Mouse (Mus musculus) MEL (cell line): ENCODE results near the gene Gif.

Experiments
- CHD1 ChIP-seq: IDR thresholded peaks from 2 replicates; pipeline ENCODE4 v1.6.1; 2012; ENCODE audit warnings: low read depth, mild to moderate bottlenecking, inconsistent platforms, low read length, improper control_type of control experiment
- CTCF ChIP-seq, 3 experiments: IDR thresholded peaks in 2 of 3; conservative IDR thresholded peaks in 1 of 3; 2 replicates each; pipeline ENCODE4 v1.5.1; 2011 to 2012; ENCODE audit warnings: low read length in 3 of 3, low read depth in 2 of 3, mild to moderate bottlenecking in 2 of 3, improper control_type of control experiment in 1 of 3, inconsistent platforms in 1 of 3, mixed read lengths in 1 of 3, moderate library complexity in 1 of 3; ENCODE audit not compliant: control insufficient read depth in 1 of 3, insufficient read depth in 1 of 3, poor library complexity in 1 of 3, severe bottlenecking in 1 of 3
- EP300 ChIP-seq, 2 experiments: IDR thresholded peaks; 2 replicates each; pipeline ENCODE4 v1.6.1; 2011; ENCODE audit warnings: improper control_type of control experiment in 2 of 2, low read length in 2 of 2, low read depth in 1 of 2, mild to moderate bottlenecking in 1 of 2
- POLR2A ChIP-seq, 2 experiments: IDR thresholded peaks; 2 replicates each; pipeline ENCODE4 v1.6.1; 2011 to 2012; ENCODE audit warnings: low read length in 2 of 2, mild to moderate bottlenecking in 2 of 2, control low read depth in 1 of 2, improper control_type of control experiment in 1 of 2, low read depth in 1 of 2, moderate library complexity in 1 of 2; ENCODE audit not compliant: control insufficient read depth in 1 of 2, insufficient read depth in 1 of 2, poor library complexity in 1 of 2
- RCOR1 ChIP-seq: IDR thresholded peaks from 2 replicates; pipeline ENCODE4 v1.6.1; 2012; ENCODE audit warnings: low read depth, mild to moderate bottlenecking, inconsistent platforms, low read length, improper control_type of control experiment
- TBP ChIP-seq: IDR thresholded peaks from 2 replicates; pipeline ENCODE4 v1.8.0; 2011; ENCODE audit warnings: low read depth, low read length, improper control_type of control experiment
- ZC3H11A ChIP-seq: IDR thresholded peaks from 2 replicates; pipeline ENCODE4 v1.6.1; 2012; ENCODE audit warnings: low read depth, mild to moderate bottlenecking, inconsistent platforms, low read length, improper control_type of control experiment

- TF ChIP-seq EP300 (IDR thresholded peaks at IDR 0.05; ENCODE audit: low read depth in 1 of 2, low read length in 2 of 2) (no peak), CTCF (IDR thresholded peaks at IDR 0.05 in 2 of 3, conservative IDR thresholded peaks at IDR 0.05 in 1 of 3; ENCODE audit: control insufficient read depth in 1 of 3, insufficient read depth in 1 of 3, low read depth in 2 of 3, low read length in 3 of 3, poor library complexity in 1 of 3, severe bottlenecking in 1 of 3) (no peak), ZC3H11A (no peak), CHD1 (no peak), POLR2A (IDR thresholded peaks at IDR 0.05; ENCODE audit: control insufficient read depth in 1 of 2, insufficient read depth in 1 of 2, low read depth in 1 of 2, low read length in 2 of 2, poor library complexity in 1 of 2) (no peak), RCOR1 (no peak), TBP (no peak)
Observed at GRCm38 (mm10) chr19:11804423-11804822, 57.1 kb downstream of the Gif start.
